16 mouse cellular contexts compared by ENCODE assay signal in genomic region chr19:26143539-26143938, GRCm38 (mm10).
"Had no signal": no experiment of that assay in that cellular context is flagged by ENCODE, and none has a peak within 500 bp of the region (broad histone marks: within the 10 kb centered on the region; RNA-seq: fewer than 3 reads in every experiment).

No protein-coding gene starts in this region.

- H3K9me3 ChIP-seq: neural tube, embryonic 13.5 days; neural tube, embryonic 15.5 days; stomach, embryonic 15.5 days had no signal

- DNase-seq: retina, postnatal 1 day; right cerebral cortex, adult 18-20 months; right cerebral cortex, postnatal 14 days; right cerebral cortex, postnatal 25 days; right cerebral cortex, postnatal 4 days; spleen, adult 18-20 months; thymus, adult 18-20 months; thymus, adult 2 months; thymus, postnatal 14 days; thymus, postnatal 25 days; thymus, postnatal 36 days; thymus, postnatal 4 days had no signal

- H3K4me1 ChIP-seq: neural tube, embryonic 13.5 days; neural tube, embryonic 15.5 days; stomach, embryonic 15.5 days had no signal

- H3K4me2 ChIP-seq: neural tube, embryonic 13.5 days; neural tube, embryonic 15.5 days; stomach, embryonic 15.5 days had no signal

- H3K36me3 ChIP-seq: neural tube, embryonic 13.5 days; neural tube, embryonic 15.5 days; stomach, embryonic 15.5 days had no signal

- H3K27me3 ChIP-seq: neural tube, embryonic 13.5 days; neural tube, embryonic 15.5 days; stomach, embryonic 15.5 days had no signal

- H3K4me3 ChIP-seq: neural tube, embryonic 13.5 days; neural tube, embryonic 15.5 days; stomach, embryonic 15.5 days had no signal

- H3K27ac ChIP-seq: neural tube, embryonic 13.5 days; neural tube, embryonic 15.5 days; stomach, embryonic 15.5 days; stomach, postnatal 0 days had no signal

- H3K9ac ChIP-seq: neural tube, embryonic 13.5 days; neural tube, embryonic 15.5 days; stomach, embryonic 15.5 days had no signal
